Mouse (Mus musculus) cerebellum, adult 2 months (tissue): Measurements from ENCODE around the gene Ccdc3. TPM values are rescaled to one million over a fixed set of nuclear protein-coding genes. Genes with fewer than 3 reads are reported as not detected.

Source experiments
- DNase-seq, 2 experiments: peaks; one replicate each; pipeline ENCODE4 v3.0.0; 2021
- H3K27ac ChIP-seq: fragments of 200-500 bp; 2 replicates; pipeline ENCODE4 v1.5.1; 2012; ENCODE audit warnings: low read length, control low read depth, inconsistent platforms; ENCODE audit not compliant: insufficient read depth
- H3K27me3 ChIP-seq: fragments of 200-500 bp; 2 replicates; pipeline ENCODE4 v1.6.1; 2012; ENCODE audit warnings: inconsistent platforms, mild to moderate bottlenecking, low read length, moderate library complexity; ENCODE audit not compliant: control insufficient read depth, insufficient read depth
- H3K4me1 ChIP-seq: fragments of 200-500 bp; 2 replicates; pipeline ENCODE4 v1.6.1; 2011; ENCODE audit warnings: low read length; ENCODE audit not compliant: control insufficient read depth, insufficient read depth
- H3K4me3 ChIP-seq: fragments of 200-500 bp; replicated peaks from 2 replicates; pipeline ENCODE3; 2011; ENCODE audit warnings: mild to moderate bottlenecking, low read depth, low read length, control low read depth; ENCODE audit not compliant: insufficient read depth
- CTCF ChIP-seq: fragments of 200-500 bp; IDR thresholded peaks from 2 replicates; pipeline ENCODE4 v1.5.1; 2011; ENCODE audit warnings: low read depth, mild to moderate bottlenecking, control low read depth, low read length, moderate library complexity, borderline replicate concordance; ENCODE audit not compliant: insufficient read depth
- POLR2A ChIP-seq: fragments of 200-500 bp; IDR thresholded peaks from 2 replicates; pipeline ENCODE4 v1.6.1; 2011; ENCODE audit warnings: low read length, control low read depth, borderline replicate concordance; ENCODE audit not compliant: insufficient read depth
- WGBS: fragments of 180-500 bp; shearing (Covaris S2); methylation state at CpG from one replicate; pipeline ENCODE4 v1.1.7; 2018; 5-methylcytosine and 5-hydroxymethylcytosine counted together
- polyA plus RNA-seq: library from polyadenylated mRNA; depleted of rRNA; stranded (reverse); fragments of >200 nt; gene quantifications from 2 replicates; pipeline ENCODE4 v1.2.3, GENCODE M21; 2012

Ccdc3 gene
- polyA plus RNA-seq, 1 experiment: 4.4 TPM

- no peaks in the 10 kb centered on the region for H3K27me3 ChIP-seq
- 34% methylated on average over 5 of the region's 5 CpGs for WGBS
- no peak for DNase-seq
- H3K4me3 ChIP-seq: no peak overlapping the region
- H3K27ac ChIP-seq: no peak overlapping the region
- no peaks in the 10 kb centered on the region for H3K4me1 ChIP-seq
- TF ChIP-seq POLR2A (no peak), CTCF (no peak)
Observed at GRCm38 (mm10) chr2:5162756-5163155, 25.2 kb downstream of the Ccdc3 start.

- no peak overlapping the region; the same call in 1 of the 2 replicates for H3K27ac ChIP-seq
- H3K27me3 ChIP-seq: no peaks in the 10 kb centered on the region
- DNase-seq: no peak
- no peak for TF ChIP-seq CTCF
- TF ChIP-seq POLR2A: no peak
- no peaks in the 10 kb centered on the region for H3K4me1 ChIP-seq
- no peak overlapping the region for H3K4me3 ChIP-seq
- WGBS: 73% methylated on average over 4 of the region's 4 CpGs
Observed at GRCm38 (mm10) chr2:5165941-5166361, 28.4 kb downstream of the Ccdc3 start.

- no peaks in the 10 kb centered on the region for H3K4me1 ChIP-seq
- 83% methylated on average over 2 of the region's 2 CpGs for WGBS
- no peak overlapping the region for H3K27ac ChIP-seq
- no peak for DNase-seq
- TF ChIP-seq CTCF: no peak
- TF ChIP-seq POLR2A: no peak
- no peaks in the 10 kb centered on the region for H3K27me3 ChIP-seq
- H3K4me3 ChIP-seq: no peak overlapping the region
Observed at GRCm38 (mm10) chr2:5166796-5167195, 29.2 kb downstream of the Ccdc3 start.

GRCm38 (mm10) chr2:5170815-5171214 is 33.2 kb downstream of the Ccdc3 start:
- Histone ChIP-seq H3K27me3 (no peaks in the 10 kb centered on the region), H3K4me3 (no peak overlapping the region), H3K27ac (no peak overlapping the region), H3K4me1 (no peaks in the 10 kb centered on the region)
- TF ChIP-seq CTCF: no peak
- TF ChIP-seq POLR2A: no peak
- no peak for DNase-seq
- WGBS: 92% methylated on average over 4 of the region's 4 CpGs

GRCm38 (mm10) chr2:5171301-5172000 is 33.9 kb downstream of the Ccdc3 start:
- Histone ChIP-seq H3K4me3 (no peak overlapping the region), H3K27me3 (no peaks in the 10 kb centered on the region), H3K27ac (no peak overlapping the region), H3K4me1 (no peaks in the 10 kb centered on the region)
- 81% methylated on average over 5 of the region's 5 CpGs for WGBS
- no peak for DNase-seq
- TF ChIP-seq CTCF (no peak), POLR2A (no peak)

GRCm38 (mm10) chr2:5172773-5173172 is 35.2 kb downstream of the Ccdc3 start:
- Histone ChIP-seq H3K27ac (no peak overlapping the region), H3K4me1 (no peaks in the 10 kb centered on the region), H3K4me3 (no peak overlapping the region), H3K27me3 (no peaks in the 10 kb centered on the region)
- 88% methylated on average over 2 of the region's 2 CpGs for WGBS
- TF ChIP-seq CTCF (no peak), POLR2A (no peak)
- no peak for DNase-seq

- TF ChIP-seq CTCF (no peak), POLR2A (no peak)
- Histone ChIP-seq H3K4me3 (no peak overlapping the region), H3K27me3 (no peaks in the 10 kb centered on the region), H3K27ac (no peak overlapping the region), H3K4me1 (no peaks in the 10 kb centered on the region)
- DNase-seq: no peak
Observed at GRCm38 (mm10) chr2:5174716-5175115, 37.1 kb downstream of the Ccdc3 start.
